ENCODE assay signal across 18 mouse cellular contexts in genomic region chr3:135680213-135680843, GRCm38 (mm10). TPM values are rescaled to one million over a fixed set of nuclear protein-coding genes. Genes with fewer than 3 reads are reported as not detected.
DNase-seq lines count a peak whose midpoint lies in the region; ATAC-seq lines count a peak whose summit lies in the region.
"Had no signal": no experiment of that assay in that cellular context is flagged by ENCODE, and none has a peak within 500 bp of the region (broad histone marks: within the 10 kb centered on the region; RNA-seq: fewer than 3 reads in every experiment).

No protein-coding gene starts in this region.

- H3K27ac ChIP-seq in hindbrain, embryonic 13.5 days, result no peak overlapping the region
- no peak overlapping the region for H3K27ac ChIP-seq in hindbrain, embryonic 10.5 days
- H3K27ac ChIP-seq in lung, embryonic 16.5 days (ENCODE audit: low read length), result no peak overlapping the region
- H3K27ac ChIP-seq: neural tube, embryonic 13.5 days had no signal

- DNase-seq in adrenal gland, adult 2 months, result peak; percentile 72
- no peak for DNase-seq in adrenal gland, postnatal 4 days (ENCODE audit: low spot score in 2 of 2)
- DNase-seq in hindbrain, embryonic 10.5 days (ENCODE audit: low spot score), result no peak
- no peak for DNase-seq in lung, adult 18-20 months
- no peak for DNase-seq in yolk sac, embryonic 10.5 days (ENCODE audit: low spot score)
- DNase-seq in retina, embryonic 14.5 days (ENCODE audit: low spot score), result no peak
- DNase-seq: cerebellum, adult 8-10 months; heart, adult 11 months; kidney, adult 8-10 months; layer of hippocampus, postnatal 36 days; lung, postnatal 14 days; right cerebral cortex, postnatal 14 days had no signal

- H3K9me3 ChIP-seq in hindbrain, embryonic 13.5 days, result no peaks in the 10 kb centered on the region
- no peaks in the 10 kb centered on the region for H3K9me3 ChIP-seq in hindbrain, embryonic 10.5 days
- H3K9me3 ChIP-seq in lung, embryonic 16.5 days (ENCODE audit: control insufficient read depth, low read length), result no peaks in the 10 kb centered on the region
- H3K9me3 ChIP-seq: G1E; megakaryocyte, embryonic 14.5 days; neural tube, embryonic 13.5 days had no signal

- H3K36me3 ChIP-seq in hindbrain, embryonic 13.5 days, result no peaks in the 10 kb centered on the region
- H3K36me3 ChIP-seq in hindbrain, embryonic 10.5 days, result 0 out of 2 replicates have a peak, but pooled peaks cover 3% of the 10 kb centered on the region
- no peaks in the 10 kb centered on the region for H3K36me3 ChIP-seq in lung, embryonic 16.5 days (ENCODE audit: control insufficient read depth, insufficient read depth, low read length)
- H3K36me3 ChIP-seq: G1E; neural tube, embryonic 13.5 days had no signal

- no peak overlapping the region for H3K4me3 ChIP-seq in hindbrain, embryonic 13.5 days
- H3K4me3 ChIP-seq in hindbrain, embryonic 10.5 days, result no peak overlapping the region
- H3K4me3 ChIP-seq in lung, embryonic 16.5 days (ENCODE audit: low read length), result no peak overlapping the region
- H3K4me3 ChIP-seq: megakaryocyte, embryonic 14.5 days; neural tube, embryonic 13.5 days had no signal

- WGBS in hindbrain, embryonic 13.5 days, result 80% methylated on average over 6 of the region's 6 CpGs
- WGBS in hindbrain, embryonic 10.5 days, result 83% methylated on average over 6 of the region's 6 CpGs
- WGBS in lung, embryonic 16.5 days, result 69% methylated on average over 6 of the region's 6 CpGs

- no peak overlapping the region for H3K4me2 ChIP-seq in hindbrain, embryonic 13.5 days
- no peak overlapping the region for H3K4me2 ChIP-seq in lung, embryonic 16.5 days (ENCODE audit: low read depth, low read length)
- H3K4me2 ChIP-seq: neural tube, embryonic 13.5 days had no signal

- H3K4me1 ChIP-seq in hindbrain, embryonic 13.5 days (replicated peaks), result peaks cover 13% of the 10 kb centered on the region
- H3K4me1 ChIP-seq in hindbrain, embryonic 10.5 days (replicated peaks), result peaks cover 14% of the 10 kb centered on the region; the same call in 1 of the 2 replicates
- peaks cover 29% of the 10 kb centered on the region for H3K4me1 ChIP-seq in lung, embryonic 16.5 days (replicated peaks; ENCODE audit: control insufficient read depth, insufficient read depth, low read length)

- H3K9ac ChIP-seq in hindbrain, embryonic 13.5 days, result no peak overlapping the region
- H3K9ac ChIP-seq in lung, embryonic 16.5 days (ENCODE audit: low read length), result no peak overlapping the region
- H3K9ac ChIP-seq: neural tube, embryonic 13.5 days had no signal

- ATAC-seq in hindbrain, embryonic 13.5 days (ENCODE audit: low FRiP score), result peak; percentile 54; the same call in 1 of the 2 replicates
- peak; percentile 16; the same call in 1 of the 2 replicates for ATAC-seq in lung, embryonic 16.5 days (ENCODE audit: low read depth)
- ATAC-seq: CD4-positive, CD25-positive, alpha-beta regulatory T cell, adult 4 months had no signal

- H3K27me3 ChIP-seq in hindbrain, embryonic 13.5 days, result no peaks in the 10 kb centered on the region
- H3K27me3 ChIP-seq in hindbrain, embryonic 10.5 days (ENCODE audit: insufficient read depth, poor library complexity, severe bottlenecking), result no peaks in the 10 kb centered on the region
- no peaks in the 10 kb centered on the region for H3K27me3 ChIP-seq in lung, embryonic 16.5 days (ENCODE audit: control insufficient read depth, insufficient read depth, low read depth, low read length)
- H3K27me3 ChIP-seq: megakaryocyte, embryonic 14.5 days; neural tube, embryonic 13.5 days had no signal

RNA-seq across cellular contexts. Expression of gene Nfkb1, which starts 11.0 kb away (rescaled TPM):
- 10 to 100 TPM; 44.2 to 55.6 TPM for total RNA-seq in adrenal gland, adult 2 months (2021)
- 51.6 and 58.1 TPM in 2 replicates for polyA plus RNA-seq in adrenal gland, adult 2 months (2012; rRNA removed)
- total RNA-seq in adrenal gland, postnatal 4 days (2021), result 10 to 100 TPM; 71.3 to 74.6 TPM
- 8.0 and 8.2 TPM in 2 replicates for polyA plus RNA-seq in hindbrain, embryonic 13.5 days (2015; fragmentation: Nextera tagmentation; extraction: Ambion mirVana)
- 9.4 and 11.1 TPM in 2 replicates for polyA plus RNA-seq in hindbrain, embryonic 10.5 days (2016; fragmentation: Nextera tagmentation; extraction: Ambion mirVana)
- 26.8 and 29.0 TPM in 2 replicates for polyA plus RNA-seq in lung, embryonic 16.5 days (2015; fragmentation: Nextera tagmentation; extraction: Ambion mirVana)
